Mouse (Mus musculus): Measurements from ENCODE around the gene Haus2.

DNA sequence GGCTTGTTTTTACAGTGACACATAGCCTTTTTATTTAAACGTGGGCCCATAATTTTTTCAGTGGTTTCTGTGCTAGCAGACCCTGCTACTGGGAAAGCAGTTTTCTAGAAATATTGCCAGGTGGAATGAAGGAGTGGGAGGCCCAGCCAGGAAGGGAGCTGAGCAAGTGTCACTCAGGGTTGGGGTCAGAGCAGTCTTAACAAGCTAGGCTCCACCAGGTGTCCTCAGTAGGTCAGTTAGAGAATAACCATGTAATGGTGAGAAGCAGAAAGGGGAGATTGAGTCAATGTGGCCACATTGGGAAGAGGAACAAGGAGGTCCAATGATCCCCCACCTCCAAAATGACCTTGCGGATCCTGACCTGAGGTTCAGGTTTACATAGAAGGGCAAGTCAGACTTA, 45.5 kb downstream of the Haus2 start:
- TF ChIP-seq POLR2A (IDR thresholded peaks at IDR 0.05; ENCODE audit: borderline replicate concordance, control insufficient read depth, low read depth, low read length): no peak
- no peak for TF ChIP-seq CTCF (IDR thresholded peaks at IDR 0.05; ENCODE audit: control insufficient read depth, insufficient read depth, low read length)
